13 mouse cellular contexts compared by ENCODE assay signal in genomic region chr8:115897086-115897485, GRCm38 (mm10).
"Had no signal": no experiment of that assay in that cellular context is flagged by ENCODE, and none has a peak within 500 bp of the region (broad histone marks: within the 10 kb centered on the region; RNA-seq: fewer than 3 reads in every experiment).

No protein-coding gene starts in this region.

- DNase-seq: kidney, adult 8-10 months; midbrain, embryonic 14.5 days; retina, postnatal 1 day; right cerebral cortex, postnatal 4 days; spleen, adult 18-20 months; thymus, postnatal 36 days had no signal

- H3K4me1 ChIP-seq: intestine, embryonic 15.5 days; limb, embryonic 15.5 days; liver, embryonic 12.5 days; midbrain, embryonic 10.5 days; neural tube, embryonic 12.5 days; stomach, embryonic 15.5 days had no signal

- H3K27me3 ChIP-seq: intestine, embryonic 15.5 days; limb, embryonic 15.5 days; liver, embryonic 12.5 days; neural tube, embryonic 12.5 days; stomach, embryonic 15.5 days had no signal

- H3K4me2 ChIP-seq: intestine, embryonic 15.5 days; limb, embryonic 15.5 days; liver, embryonic 12.5 days; neural tube, embryonic 12.5 days; stomach, embryonic 15.5 days had no signal

- H3K4me3 ChIP-seq: intestine, embryonic 15.5 days; left cerebral cortex, adult 2 months; limb, embryonic 15.5 days; liver, embryonic 12.5 days; midbrain, embryonic 10.5 days; neural tube, embryonic 12.5 days; stomach, embryonic 15.5 days had no signal

- H3K27ac ChIP-seq: left cerebral cortex, adult 2 months; limb, embryonic 15.5 days; liver, embryonic 12.5 days; midbrain, embryonic 10.5 days; neural tube, embryonic 12.5 days had no signal

- ATAC-seq: liver, embryonic 12.5 days had no signal

- H3K9me3 ChIP-seq: intestine, embryonic 15.5 days; limb, embryonic 15.5 days; liver, embryonic 12.5 days; midbrain, embryonic 10.5 days; neural tube, embryonic 12.5 days; stomach, embryonic 15.5 days had no signal

- H3K9ac ChIP-seq: intestine, embryonic 15.5 days; limb, embryonic 15.5 days; liver, embryonic 12.5 days; neural tube, embryonic 12.5 days; stomach, embryonic 15.5 days had no signal

- H3K36me3 ChIP-seq: intestine, embryonic 15.5 days; limb, embryonic 15.5 days; liver, embryonic 12.5 days; midbrain, embryonic 10.5 days; neural tube, embryonic 12.5 days; stomach, embryonic 15.5 days had no signal
